Mouse (Mus musculus) left cerebral cortex, adult 2 months (tissue): ENCODE results near the gene Slc16a10. TPM values are rescaled to one million over a fixed set of nuclear protein-coding genes. Genes with fewer than 3 reads are reported as not detected.

ENCODE experiments used
- DNase-seq, 2 experiments: peaks; one replicate each; pipeline ENCODE4 v3.0.0; 2021 to 2022; ENCODE audit warnings: low spot score in 2 of 2, mixed read lengths in 1 of 2; ENCODE audit errors: extremely low spot score in 1 of 2
- H3K27ac ChIP-seq: fragments of 200-600 bp; 2 replicates; pipeline ENCODE4 v1.8.1; 2022
- H3K4me3 ChIP-seq: fragments of 200-600 bp; 2 replicates; pipeline ENCODE4 v1.8.1; 2022
- CTCF ChIP-seq: fragments of 200-600 bp; IDR thresholded peaks from 2 replicates; pipeline ENCODE4 v1.8.1; 2022; ENCODE audit warnings: antibody characterized with exemption, mild to moderate bottlenecking, moderate library complexity
- intact Hi-C: fragments of 180-260 bp; cut with DNase I; formaldehyde crosslinking; loops from one replicate; pipeline ENCODE4 v1.15.1; 2025
- total RNA-seq, 2 experiments: library from RNA; stranded (reverse); gene quantifications; 2 replicates each; pipeline ENCODE4 v1.2.3; 2021

Gene Slc16a10
- total RNA-seq, 2 experiments from 2014 or later = 2.4 to 4.1 TPM

DNA sequence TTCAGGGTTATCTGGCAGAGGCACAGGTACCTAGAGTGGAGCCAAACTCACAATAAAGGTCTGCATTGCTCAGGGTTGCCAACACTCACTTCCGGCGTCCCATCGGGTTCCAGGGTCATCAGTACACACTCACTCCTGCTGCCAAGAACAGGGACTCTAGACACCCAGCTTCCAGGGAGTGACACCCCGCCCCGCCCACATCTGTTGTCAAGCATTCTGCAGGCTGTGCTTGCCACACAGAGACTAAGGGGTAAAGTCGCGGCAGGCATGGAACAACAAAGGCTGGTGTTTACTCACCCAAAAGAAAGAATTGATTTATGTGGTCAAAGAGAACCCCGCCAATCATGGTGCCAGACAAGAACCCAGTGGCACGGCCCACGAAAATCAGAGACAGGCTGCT, 135.1 kb downstream of the Slc16a10 start:
- no peak for TF ChIP-seq CTCF
- DNase-seq = no peak
- intact Hi-C loops = no loop called here
- no peak overlapping the region for H3K4me3 ChIP-seq
- no peak overlapping the region for H3K27ac ChIP-seq

DNA sequence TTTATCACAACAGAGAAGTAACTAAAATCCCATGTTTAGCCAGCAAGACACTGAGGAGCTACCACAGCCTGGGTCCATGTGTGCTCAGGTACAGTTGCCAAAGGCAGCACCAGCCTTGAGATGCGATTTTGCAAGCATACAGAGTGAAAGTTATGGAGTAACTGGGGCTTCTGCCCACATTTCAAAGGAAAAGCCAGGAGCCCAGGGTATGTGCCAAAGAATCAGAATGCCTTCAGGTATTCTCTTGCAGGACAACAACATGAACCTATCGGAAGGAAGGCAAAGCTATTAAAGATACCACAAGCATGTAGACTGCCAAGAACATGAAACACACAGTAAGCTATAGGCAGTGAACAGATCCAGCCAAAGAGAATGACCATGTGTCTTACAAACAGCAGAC, 141.3 kb downstream of the Slc16a10 start:
- DNase-seq = no peak

DNA sequence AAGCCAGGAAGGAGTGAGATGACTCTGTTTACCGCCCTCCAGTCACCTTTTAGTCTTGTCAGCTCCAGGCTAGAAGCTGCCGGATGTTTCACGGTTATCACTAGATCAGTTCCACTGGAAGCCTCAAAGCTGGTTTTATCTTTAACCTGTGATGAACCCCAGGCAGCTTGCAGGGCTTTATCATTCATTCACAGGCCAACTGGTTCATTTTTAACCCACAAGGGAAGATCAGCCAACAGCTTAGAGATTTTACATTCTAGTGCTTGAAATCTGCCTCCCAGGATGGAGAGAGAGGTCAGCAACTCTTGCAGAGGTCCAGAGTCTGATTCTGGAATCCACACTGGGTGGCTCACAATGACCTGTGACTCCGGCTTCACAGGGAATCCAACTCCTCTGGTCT, 150.9 kb downstream of the Slc16a10 start:
- no peak overlapping the region for H3K4me3 ChIP-seq
- DNase-seq = no peak
- TF ChIP-seq CTCF = no peak
- intact Hi-C loops = no loop called here
- H3K27ac ChIP-seq = no peak overlapping the region

More for the DNA sequence above, 141.3 kb downstream of the Slc16a10 start:
- TF ChIP-seq CTCF = no peak
- Histone ChIP-seq H3K4me3 (no peak overlapping the region), H3K27ac (no peak overlapping the region)
- intact Hi-C loops = no loop called here

DNA sequence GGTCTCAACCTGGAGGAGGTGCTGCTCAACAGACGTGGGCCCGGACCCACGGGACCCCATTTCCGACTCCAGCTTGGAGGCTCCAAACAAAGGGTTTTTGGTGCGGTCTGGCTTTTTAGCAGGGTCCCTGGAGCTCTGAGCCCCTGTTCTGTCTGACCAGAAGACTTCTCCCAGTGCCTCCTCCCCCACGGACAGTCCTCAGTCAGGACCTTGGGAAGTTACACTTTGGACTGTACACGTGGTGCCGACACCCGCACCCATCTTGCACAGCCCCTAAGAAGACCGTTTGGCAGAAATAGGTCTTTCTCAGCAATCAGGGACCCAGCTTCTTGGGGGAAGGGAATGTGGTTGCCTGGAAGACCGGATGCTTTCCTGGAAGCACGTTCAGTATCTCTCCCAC, 155.6 kb downstream of the Slc16a10 start, which contains the start of gene Mfsd4b5:
Mfsd4b5 (minus strand) TSS at position 181 of the 400 bp plus-strand sequence.
- DNase-seq = no peak
- TF ChIP-seq CTCF = no peak
- intact Hi-C loops = no loop called here
- H3K27ac ChIP-seq = no peak within 1 kb of the TSS
- no peak within 1 kb of the TSS for H3K4me3 ChIP-seq

Other genes starting within 250 kb of the Slc16a10 start
- 1 to 10 TPM; 7.1 to 9.1 TPM for gene Mfsd4b4, start 243.0 kb downstream of the Slc16a10 start, total RNA-seq
- gene Mfsd4b2, start 215.3 kb downstream of the Slc16a10 start, total RNA-seq = under 1 TPM; 0.35 to 0.38 TPM
- gene Mfsd4b3, start 182.1 kb downstream of the Slc16a10 start, total RNA-seq = under 1 TPM in 1 of 2 experiments, not detected in 1; 0.32 TPM
- under 1 TPM; 0.27 to 0.37 TPM for gene Mfsd4b5, start 155.6 kb downstream of the Slc16a10 start, total RNA-seq
- gene Mfsd4b1, start 117.0 kb downstream of the Slc16a10 start, total RNA-seq = 1 to 10 TPM; 1.4 to 1.7 TPM
- 10 to 100 TPM; 15.2 to 15.6 TPM for gene Rpf2, start 104.8 kb upstream of the Slc16a10 start, total RNA-seq
- gene Gtf3c6, start 115.8 kb upstream of the Slc16a10 start, total RNA-seq = 10 to 100 TPM; 21.0 to 30.7 TPM
- 10 to 100 TPM; 85.7 to 86.1 TPM for gene Amd1, start 159.9 kb upstream of the Slc16a10 start, total RNA-seq
- gene Cdk19, start 197.3 kb upstream of the Slc16a10 start, total RNA-seq = 10 to 100 TPM; 47.1 to 47.5 TPM